Mouse (Mus musculus) heart, embryonic 11.5 days (tissue): ENCODE results near the gene Rln1. TPM values are rescaled to one million over a fixed set of nuclear protein-coding genes. Genes with fewer than 3 reads are reported as not detected.

Experiments used
- ATAC-seq: fragments of 200-750 bp; cut with Nextera tagmentation; replicated peaks from 2 replicates; pipeline ENCODE4 v1.8.0; 2017; ENCODE audit warnings: moderate library complexity; ENCODE audit not compliant: insufficient number of reproducible peaks, low FRiP score, low TSS enrichment
- H3K27ac ChIP-seq: fragments of 300-500 bp; sonication (generic); 2 replicates; pipeline ENCODE4 v1.5.1; 2014; ENCODE audit warnings: mild to moderate bottlenecking, low read depth, low read length
- H3K27me3 ChIP-seq: fragments of 300-500 bp; sonication (generic); 2 replicates; pipeline ENCODE4 v1.6.1; 2014; ENCODE audit warnings: mild to moderate bottlenecking, low read length, mixed read lengths; ENCODE audit not compliant: control insufficient read depth, insufficient read depth
- H3K36me3 ChIP-seq: fragments of 300-500 bp; sonication (generic); 2 replicates; pipeline ENCODE4 v1.6.1; 2014; ENCODE audit warnings: mild to moderate bottlenecking, low read length, moderate library complexity, mixed read lengths; ENCODE audit not compliant: control insufficient read depth, insufficient read depth
- H3K4me1 ChIP-seq: fragments of 300-500 bp; sonication (generic); 2 replicates; pipeline ENCODE4 v1.6.1; 2014; ENCODE audit warnings: low read length; ENCODE audit not compliant: control insufficient read depth, insufficient read depth
- H3K4me2 ChIP-seq: fragments of 300-500 bp; sonication (generic); 2 replicates; pipeline ENCODE4 v1.6.1; 2014; ENCODE audit warnings: mild to moderate bottlenecking, moderate library complexity
- H3K4me3 ChIP-seq: fragments of 300-500 bp; sonication (generic); 2 replicates; pipeline ENCODE4 v1.5.1; 2014; ENCODE audit warnings: low read depth, low read length
- H3K9ac ChIP-seq: fragments of 300-500 bp; sonication (generic); 2 replicates; pipeline ENCODE4 v1.6.1; 2014; ENCODE audit warnings: mild to moderate bottlenecking, low read depth, low read length, moderate library complexity
- H3K9me3 ChIP-seq: fragments of 300-500 bp; sonication (generic); replicated peaks from 2 replicates; pipeline ENCODE4 v1.6.1; 2016; ENCODE audit warnings: low read length; ENCODE audit not compliant: control insufficient read depth
- WGBS: fragments of 180-500 bp; shearing (Covaris S2); extraction: QIAGEN DNeasy Blood & Tissue Kit; methylation state at CpG from one replicate; pipeline ENCODE4 v1.1.7; 2014; ENCODE audit not compliant: insufficient replicate concordance; 5-methylcytosine and 5-hydroxymethylcytosine counted together
- polyA plus RNA-seq: library from polyadenylated mRNA; unstranded; fragments of >200 nt; fragmentation: Nextera tagmentation; extraction: Ambion mirVana; gene quantifications from 2 replicates; pipeline ENCODE4 v1.2.1, GENCODE M21; 2014

Gene Rln1
- polyA plus RNA-seq, 1 experiment from 2014 or later: 0.60 TPM

- Histone ChIP-seq H3K4me1 (no peaks in the 10 kb centered on the region), H3K4me3 (no peak overlapping the region), H3K27ac (no peak overlapping the region), H3K9ac (no peak overlapping the region), H3K27me3 (no peaks in the 10 kb centered on the region), H3K4me2 (no peak overlapping the region), H3K9me3 (no peaks in the 10 kb centered on the region), H3K36me3 (peaks cover 3% of the 10 kb centered on the region; the same call in 1 of the 2 replicates)
- no peak for ATAC-seq
Observed at GRCm38 (mm10) chr19:29296166-29296565, 38.3 kb downstream of the Rln1 start.

GRCm38 (mm10) chr19:29294756-29295155 lies 39.7 kb downstream of the Rln1 start:
- H3K4me3 ChIP-seq: no peak overlapping the region
- no peak overlapping the region for H3K4me2 ChIP-seq
- H3K36me3 ChIP-seq: no peaks in the 10 kb centered on the region

GRCm38 (mm10) chr19:29292546-29292945 lies 41.9 kb downstream of the Rln1 start:
- Histone ChIP-seq H3K4me2 (no peak overlapping the region), H3K4me3 (no peak overlapping the region), H3K9me3 (no peaks in the 10 kb centered on the region), H3K9ac (no peak overlapping the region), H3K4me1 (no peaks in the 10 kb centered on the region), H3K27ac (no peak overlapping the region), H3K36me3 (no peaks in the 10 kb centered on the region; the same call in 1 of the 2 replicates), H3K27me3 (no peaks in the 10 kb centered on the region)
- 67% methylated on average over 4 of the region's 4 CpGs for WGBS
- no peak for ATAC-seq

More at GRCm38 (mm10) chr19:29294756-29295155, 39.7 kb downstream of the Rln1 start:
- no peak overlapping the region for H3K27ac ChIP-seq
- no peaks in the 10 kb centered on the region for H3K9me3 ChIP-seq
- ATAC-seq: no peak
- H3K4me1 ChIP-seq: no peaks in the 10 kb centered on the region
- no peak overlapping the region for H3K9ac ChIP-seq
- 68% methylated on average over 2 of the region's 2 CpGs for WGBS
- no peaks in the 10 kb centered on the region for H3K27me3 ChIP-seq

GRCm38 (mm10) chr19:29291532-29291931 lies 42.9 kb downstream of the Rln1 start:
- Histone ChIP-seq H3K27me3 (no peaks in the 10 kb centered on the region), H3K9ac (no peak overlapping the region), H3K4me1 (no peaks in the 10 kb centered on the region), H3K9me3 (no peaks in the 10 kb centered on the region), H3K27ac (no peak overlapping the region), H3K36me3 (no peaks in the 10 kb centered on the region; the same call in 1 of the 2 replicates), H3K4me3 (no peak overlapping the region), H3K4me2 (no peak overlapping the region)
- ATAC-seq: no peak
- 83% methylated on average over 14 of the region's 14 CpGs for WGBS

- no peak for ATAC-seq
- no peak overlapping the region for H3K4me2 ChIP-seq
- H3K9me3 ChIP-seq: no peaks in the 10 kb centered on the region
- H3K4me1 ChIP-seq: no peaks in the 10 kb centered on the region
- H3K27me3 ChIP-seq: no peaks in the 10 kb centered on the region
- H3K9ac ChIP-seq: no peak overlapping the region
- no peak overlapping the region for H3K27ac ChIP-seq
- WGBS: 79% methylated on average over 8 of the region's 8 CpGs
- no peak overlapping the region for H3K4me3 ChIP-seq
- H3K36me3 ChIP-seq: no peaks in the 10 kb centered on the region; the same call in 1 of the 2 replicates
Observed at GRCm38 (mm10) chr19:29287863-29288262, 46.6 kb downstream of the Rln1 start.

- H3K9me3 ChIP-seq: no peaks in the 10 kb centered on the region
- no peaks in the 10 kb centered on the region for H3K4me1 ChIP-seq
- H3K27me3 ChIP-seq: no peaks in the 10 kb centered on the region
- no peaks in the 10 kb centered on the region; the same call in 1 of the 2 replicates for H3K36me3 ChIP-seq
- H3K27ac ChIP-seq: no peak overlapping the region
- H3K4me2 ChIP-seq: no peak overlapping the region
- no peak overlapping the region for H3K4me3 ChIP-seq
- H3K9ac ChIP-seq: no peak overlapping the region
- ATAC-seq: no peak
- 43% methylated on average over 7 of the region's 7 CpGs for WGBS
Observed at GRCm38 (mm10) chr19:29285451-29285869, 49.0 kb downstream of the Rln1 start.

Other genes starting within 250 kb of the Rln1 start
- gene Rcl1, start 233.3 kb downstream of the Rln1 start, polyA plus RNA-seq: 26.4 and 27.8 TPM in 2 replicates
- 9.8 and 10.4 TPM in 2 replicates for gene Jak2, start 82.8 kb downstream of the Rln1 start, polyA plus RNA-seq
- gene Insl6, start 9.3 kb downstream of the Rln1 start, polyA plus RNA-seq: 5.5 and 6.6 TPM in 2 replicates
- 39.7 and 43.6 TPM in 2 replicates for gene Plgrkt, start 32.7 kb upstream of the Rln1 start, polyA plus RNA-seq
- gene Cd274, start 32.8 kb upstream of the Rln1 start, polyA plus RNA-seq: 0.48 and 0.62 TPM in 2 replicates
- not detected in 2 replicates for gene Pdcd1lg2, start 76.2 kb upstream of the Rln1 start, polyA plus RNA-seq
- 6.5 and 8.7 TPM in 2 replicates for gene Ric1, start 187.6 kb upstream of the Rln1 start, polyA plus RNA-seq